Mouse (Mus musculus) kidney, adult 2 months (tissue): Measurements from ENCODE around the gene Vav3. TPM values are rescaled to one million over a fixed set of nuclear protein-coding genes. Genes with fewer than 3 reads are reported as not detected.
A peak's percentile ranks its signal among the peaks of the same experiment; 100 is the strongest.

ENCODE experiments used
- DNase-seq: peaks from one replicate; pipeline ENCODE4 v3.0.0; 2021
- H3K27ac ChIP-seq: fragments of 200-500 bp; 2 replicates; pipeline ENCODE4 v1.5.1; 2012; ENCODE audit warnings: low read depth, low read length, control low read depth, inconsistent platforms; ENCODE audit not compliant: insufficient read depth
- H3K27me3 ChIP-seq: fragments of 200-500 bp; replicated peaks from 2 replicates; pipeline ENCODE4 v1.6.1; 2012; ENCODE audit warnings: mild to moderate bottlenecking, moderate library complexity, low read length, inconsistent platforms; ENCODE audit not compliant: control insufficient read depth, insufficient read depth
- H3K36me3 ChIP-seq: fragments of 200-500 bp; 2 replicates; pipeline ENCODE4 v1.6.1; 2012; ENCODE audit warnings: mild to moderate bottlenecking, moderate library complexity, low read length, inconsistent platforms; ENCODE audit not compliant: control insufficient read depth, insufficient read depth
- H3K4me1 ChIP-seq: fragments of 200-500 bp; 2 replicates; pipeline ENCODE4 v1.6.1; 2011; ENCODE audit warnings: low read length; ENCODE audit not compliant: control insufficient read depth, insufficient read depth
- H3K4me3 ChIP-seq: fragments of 200-500 bp; 2 replicates; pipeline ENCODE4 v1.5.1; 2011; ENCODE audit warnings: mild to moderate bottlenecking, low read depth, low read length, control low read depth; ENCODE audit not compliant: insufficient read depth
- CTCF ChIP-seq: fragments of 200-500 bp; conservative IDR thresholded peaks from 2 replicates; pipeline ENCODE4 v1.5.1; 2011; ENCODE audit warnings: low read depth, mild to moderate bottlenecking, control low read depth, low read length, moderate library complexity, mixed read lengths; ENCODE audit not compliant: insufficient read depth, insufficient read length
- POLR2A ChIP-seq: fragments of 200-500 bp; IDR thresholded peaks from one replicate; pipeline ENCODE4 v1.6.1; 2011; ENCODE audit warnings: low read depth, low read length, control low read depth
- WGBS: fragments of 180-500 bp; shearing (Covaris S2); methylation state at CpG from one replicate; pipeline ENCODE4 v1.1.7; 2018; 5-methylcytosine and 5-hydroxymethylcytosine counted together
- polyA plus RNA-seq: library from polyadenylated mRNA; depleted of rRNA; stranded (reverse); fragments of >200 nt; gene quantifications from 2 replicates; pipeline ENCODE4 v1.2.3, GENCODE M21; 2012

Gene Vav3
- polyA plus RNA-seq, 1 experiment = 6.8 TPM

- TF ChIP-seq CTCF (no peak), POLR2A (no peak)
- Histone ChIP-seq H3K4me1 (no peaks in the 10 kb centered on the region), H3K4me3 (no peak overlapping the region), H3K36me3 (no peaks in the 10 kb centered on the region), H3K27ac (no peak overlapping the region), H3K27me3 (no peaks in the 10 kb centered on the region)
- DNase-seq = no peak
- 93% methylated on average over 2 of the region's 2 CpGs for WGBS
These were observed 307.8 kb downstream of the Vav3 start for GRCm38 (mm10) chr3:109648242-109648641.

- Histone ChIP-seq H3K27me3 (no peaks in the 10 kb centered on the region), H3K36me3 (no peaks in the 10 kb centered on the region), H3K27ac (no peak overlapping the region), H3K4me1 (no peaks in the 10 kb centered on the region), H3K4me3 (no peak overlapping the region)
- no peak for TF ChIP-seq POLR2A
- TF ChIP-seq CTCF = no peak
- peak; percentile 20 for DNase-seq
- WGBS = 50% methylated on average over 3 of the region's 3 CpGs
These were observed 311.0 kb downstream of the Vav3 start for GRCm38 (mm10) chr3:109651479-109651878.

- Histone ChIP-seq H3K4me3 (no peak overlapping the region), H3K4me1 (no peaks in the 10 kb centered on the region), H3K27ac (no peak overlapping the region), H3K36me3 (no peaks in the 10 kb centered on the region), H3K27me3 (no peaks in the 10 kb centered on the region)
- DNase-seq = no peak
- 93% methylated on average over 12 of the region's 12 CpGs for WGBS
- TF ChIP-seq POLR2A = no peak
- no peak for TF ChIP-seq CTCF
These were observed 312.6 kb downstream of the Vav3 start for GRCm38 (mm10) chr3:109652860-109653631.

GRCm38 (mm10) chr3:109654386-109654785 lies 313.9 kb downstream of the Vav3 start:
- no peaks in the 10 kb centered on the region for H3K4me1 ChIP-seq
- H3K4me3 ChIP-seq = no peak overlapping the region
- TF ChIP-seq CTCF (no peak), POLR2A (no peak)
- DNase-seq = no peak
- H3K27me3 ChIP-seq = no peaks in the 10 kb centered on the region
- no peaks in the 10 kb centered on the region for H3K36me3 ChIP-seq
- WGBS = 91% methylated on average over 4 of the region's 4 CpGs
- H3K27ac ChIP-seq = no peak overlapping the region

GRCm38 (mm10) chr3:109671716-109672115 lies 331.3 kb downstream of the Vav3 start:
- DNase-seq = no peak
- H3K36me3 ChIP-seq = no peaks in the 10 kb centered on the region
- no peak for TF ChIP-seq POLR2A
- no peak for TF ChIP-seq CTCF
- H3K27ac ChIP-seq = no peak overlapping the region
- no peaks in the 10 kb centered on the region for H3K4me1 ChIP-seq
- no peak overlapping the region for H3K4me3 ChIP-seq
- WGBS = 96% methylated on average over 4 of the region's 4 CpGs
- no peaks in the 10 kb centered on the region for H3K27me3 ChIP-seq

DNA sequence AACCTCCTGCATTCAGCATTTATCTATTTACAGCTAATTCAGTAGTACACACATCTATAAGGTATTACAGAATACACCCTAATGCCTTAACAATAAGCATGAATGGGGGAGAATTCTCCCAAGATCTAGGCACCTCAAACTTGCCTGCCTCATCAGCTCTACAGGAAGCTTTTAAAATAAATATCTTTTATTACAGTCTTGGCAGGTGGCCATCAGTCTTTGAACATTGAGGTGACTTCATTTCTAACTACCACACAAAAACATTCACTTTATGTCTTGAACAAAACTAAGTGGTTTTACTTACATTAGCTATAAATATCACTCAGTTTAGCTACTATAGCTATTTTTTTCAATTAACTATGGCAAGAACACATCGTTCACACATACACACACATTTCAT lies 332.5 kb downstream of the Vav3 start:
- Histone ChIP-seq H3K27me3 (no peaks in the 10 kb centered on the region), H3K36me3 (no peaks in the 10 kb centered on the region), H3K4me1 (no peaks in the 10 kb centered on the region), H3K27ac (no peak overlapping the region), H3K4me3 (no peak overlapping the region)
- DNase-seq = no peak
- WGBS = 78% methylated on average over 1 of the region's 1 CpGs
- TF ChIP-seq CTCF (no peak), POLR2A (no peak)

GRCm38 (mm10) chr3:109680281-109680680 lies 339.8 kb downstream of the Vav3 start:
- H3K4me1 ChIP-seq = no peaks in the 10 kb centered on the region

DNA sequence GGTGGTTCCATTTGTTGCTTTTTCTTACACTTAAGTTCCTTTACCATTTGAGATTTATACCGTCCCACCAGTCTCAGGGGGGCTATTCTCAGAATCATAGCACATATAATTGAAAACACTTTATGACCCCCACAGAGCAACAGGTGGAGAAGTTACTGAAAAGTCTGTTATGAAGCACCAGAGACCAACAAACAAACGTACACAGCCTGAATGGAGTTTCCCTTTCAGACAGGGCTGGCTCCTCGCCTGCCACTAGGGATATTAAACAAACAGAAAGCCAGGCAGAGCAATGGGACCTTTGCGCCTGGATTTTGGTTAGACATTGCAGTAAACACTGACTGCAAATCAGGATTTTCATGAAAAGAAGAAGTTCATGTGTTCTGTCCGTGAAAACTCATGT lies 341.4 kb downstream of the Vav3 start:
- Histone ChIP-seq H3K4me1 (no peaks in the 10 kb centered on the region), H3K27ac (no peak overlapping the region), H3K4me3 (no peak overlapping the region), H3K27me3 (no peaks in the 10 kb centered on the region), H3K36me3 (no peaks in the 10 kb centered on the region)
- TF ChIP-seq CTCF = no peak
- WGBS = 83% methylated on average over 5 of the region's 5 CpGs
- no peak for DNase-seq

More at GRCm38 (mm10) chr3:109680281-109680680, 339.8 kb downstream of the Vav3 start:
- WGBS = 93% methylated on average over 2 of the region's 2 CpGs
- no peaks in the 10 kb centered on the region for H3K36me3 ChIP-seq
- DNase-seq = no peak
- H3K27me3 ChIP-seq = no peaks in the 10 kb centered on the region
- TF ChIP-seq POLR2A (no peak), CTCF (no peak)
- no peak overlapping the region for H3K4me3 ChIP-seq
- no peak overlapping the region for H3K27ac ChIP-seq
